Mouse (Mus musculus): ENCODE measurements at regions not wholly inside any gene's neighbourhood (a gene's known extent, or its start where the extent isn't known, plus 50 kb on each side); places are given as distances from the start of the nearest gene placed in this dataset.
"Not testable (repeated sequence)": the region's sequence is repeated elsewhere in the genome, so short reads cannot be mapped to it uniquely, and the experiment has no call there.

- no peak for DNase-seq (ENCODE audit: low spot score in 2 of 2)
- intact Hi-C loops (cut with DNase I), result no loop called here
Observed at GRCm38 (mm10) chr8:8985395-8985794, 295.1 kb upstream of the Arglu1 start.

- intact Hi-C loops (cut with DNase I), result no loop called here
- DNase-seq (ENCODE audit: low spot score in 2 of 2), result peak in 1 of 2 experiments; percentile 30
Observed at GRCm38 (mm10) chr8:8984829-8985251, 294.5 kb upstream of the Arglu1 start.

DNA sequence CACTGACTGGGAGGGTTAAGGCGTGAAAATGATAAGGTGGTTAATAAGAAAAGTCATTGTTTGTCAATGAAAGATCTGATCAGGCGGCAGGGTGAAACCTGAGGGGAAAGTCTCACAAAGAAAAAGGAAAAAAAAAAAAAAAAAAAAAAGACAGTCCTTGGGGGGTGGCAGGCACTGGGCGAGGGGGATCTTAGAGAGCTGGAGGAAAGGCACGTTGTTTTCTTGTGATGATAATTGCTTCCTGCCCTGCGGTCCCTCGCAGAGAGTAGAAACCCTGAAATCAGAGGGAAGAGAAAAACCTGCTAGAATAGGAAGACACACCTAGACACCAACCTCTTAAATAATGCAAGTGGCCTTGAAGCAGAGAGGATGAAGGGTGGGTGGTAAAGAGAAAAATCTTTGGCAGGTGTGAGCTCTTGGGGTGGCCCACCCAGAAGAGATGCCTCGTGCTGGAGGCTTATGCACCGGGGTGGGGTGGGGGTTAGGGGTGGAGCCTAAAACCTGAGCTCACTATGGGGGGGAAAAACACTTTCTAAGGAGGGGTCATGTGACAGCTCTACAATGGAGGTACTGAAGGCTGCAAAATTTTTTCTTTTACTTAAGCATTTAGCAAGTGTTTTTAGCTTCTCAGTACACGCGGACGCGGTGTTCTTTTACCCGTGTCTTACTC lies 294.0 kb upstream of the Arglu1 start:
- intact Hi-C loops (cut with DNase I), result no loop called here
- no peak for DNase-seq (ENCODE audit: low spot score in 2 of 2)

GRCm38 (mm10) chr8:8983133-8983661 lies 292.9 kb upstream of the Arglu1 start:
- intact Hi-C loops (cut with DNase I), result no loop called here
- no peak for DNase-seq (ENCODE audit: low spot score in 2 of 2)

DNA sequence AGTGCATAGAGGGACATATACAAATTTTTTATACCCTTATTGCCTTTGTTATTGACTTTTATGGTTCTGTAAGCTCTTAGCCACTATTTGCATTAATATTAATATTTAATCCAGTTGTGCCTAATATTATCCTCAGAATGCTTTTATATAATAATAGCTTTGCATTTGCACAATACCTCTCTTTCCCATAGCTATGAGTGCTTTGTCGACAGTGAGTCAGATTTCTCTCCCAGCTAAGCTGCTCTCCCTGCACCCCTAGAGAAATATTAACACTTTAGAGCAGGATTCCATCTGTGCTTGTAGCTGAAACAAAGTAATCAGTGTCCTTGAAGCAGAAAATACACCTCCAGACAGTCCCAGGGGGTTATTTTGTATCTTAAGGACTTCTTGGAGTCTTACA lies 288.6 kb upstream of the Arglu1 start:
- intact Hi-C loops (cut with DNase I), result no loop called here
- DNase-seq (ENCODE audit: low spot score in 2 of 2), result no peak

- no peak for DNase-seq (ENCODE audit: low spot score in 2 of 2)
- intact Hi-C loops (cut with DNase I), result no loop called here
Observed at GRCm38 (mm10) chr8:8973769-8974168, 283.4 kb upstream of the Arglu1 start.

GRCm38 (mm10) chr8:8973334-8973733 lies 283.0 kb upstream of the Arglu1 start:
- intact Hi-C loops (cut with DNase I), result no loop called here
- DNase-seq (ENCODE audit: low spot score in 2 of 2), result no peak

DNA sequence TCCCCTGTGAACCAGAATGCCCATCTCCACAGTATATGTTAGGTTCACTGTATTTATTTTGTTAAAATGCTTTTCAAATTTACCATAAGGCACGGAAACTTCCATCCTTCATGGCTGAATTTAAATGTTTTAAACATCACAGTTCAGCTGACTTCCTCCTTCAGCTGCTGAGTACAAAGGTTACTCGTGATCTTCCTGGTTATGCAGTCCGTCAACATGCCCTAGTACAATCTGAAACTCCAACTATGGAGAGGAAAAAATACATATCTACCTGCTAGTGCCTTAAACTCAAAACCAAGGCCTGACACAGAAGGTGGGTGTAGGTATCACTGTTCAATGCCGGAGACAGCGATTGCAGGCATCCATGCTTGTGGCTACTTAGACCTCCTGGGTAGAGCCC lies 280.5 kb upstream of the Arglu1 start:
- no peak for DNase-seq (ENCODE audit: low spot score in 2 of 2)
- intact Hi-C loops (cut with DNase I), result no loop called here

DNA sequence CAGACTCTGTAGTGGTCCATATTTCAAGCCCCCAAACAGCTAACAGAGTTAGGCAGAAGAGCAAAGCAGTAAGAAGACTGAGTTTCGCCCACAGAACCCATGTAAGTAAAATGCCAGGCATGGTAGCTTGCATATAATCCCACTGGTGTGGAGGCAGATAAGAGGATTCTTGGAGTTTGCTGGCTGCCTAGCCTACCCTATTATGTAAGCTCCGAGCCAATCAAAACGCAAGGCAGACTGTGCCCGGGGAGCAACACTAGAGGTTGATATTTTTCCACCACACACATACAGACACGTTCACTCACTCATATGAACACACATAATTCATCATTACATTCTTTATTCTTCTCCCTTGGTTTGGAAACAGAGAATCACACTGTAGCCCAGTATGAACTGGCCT lies 280.0 kb upstream of the Arglu1 start:
- intact Hi-C loops (cut with DNase I), result no loop called here
- DNase-seq (ENCODE audit: low spot score in 2 of 2), result no peak

- intact Hi-C loops (cut with DNase I), result no loop called here
- no peak for DNase-seq (ENCODE audit: low spot score in 2 of 2)
Observed at GRCm38 (mm10) chr8:8969112-8969950, 279.0 kb upstream of the Arglu1 start.

GRCm38 (mm10) chr8:8966658-8967048 lies 276.3 kb upstream of the Arglu1 start:
- no peak for DNase-seq (ENCODE audit: low spot score in 2 of 2)
- intact Hi-C loops (cut with DNase I), result no loop called here

- no peak for DNase-seq (ENCODE audit: low spot score in 2 of 2)
- intact Hi-C loops (cut with DNase I), result no loop called here
Observed at GRCm38 (mm10) chr8:8965983-8966657, 275.8 kb upstream of the Arglu1 start.

- intact Hi-C loops (cut with DNase I), result no loop called here
- DNase-seq (ENCODE audit: low spot score in 2 of 2), result no peak
Observed at GRCm38 (mm10) chr8:8960221-8960620, 269.9 kb upstream of the Arglu1 start.

DNA sequence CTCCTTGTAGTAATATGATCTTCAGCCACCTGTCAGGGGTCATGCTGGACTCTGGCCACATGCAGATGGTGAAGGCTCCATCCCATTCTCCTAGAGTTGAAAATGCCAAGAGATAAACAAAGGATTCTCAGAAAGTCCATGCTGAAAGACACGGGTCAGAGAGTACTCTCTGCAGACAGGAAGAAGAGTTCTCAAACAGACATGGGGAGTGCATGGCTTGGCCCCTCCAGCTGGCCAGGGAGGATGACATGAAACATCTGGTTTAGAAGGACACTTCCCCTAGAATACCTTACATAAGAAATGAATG lies 269.4 kb upstream of the Arglu1 start:
- intact Hi-C loops (cut with DNase I), result no loop called here
- DNase-seq (ENCODE audit: low spot score in 2 of 2), result no peak

GRCm38 (mm10) chr8:8959021-8959786 lies 268.9 kb upstream of the Arglu1 start:
- intact Hi-C loops (cut with DNase I), result no loop called here
- DNase-seq (ENCODE audit: low spot score in 2 of 2), result no peak

DNA sequence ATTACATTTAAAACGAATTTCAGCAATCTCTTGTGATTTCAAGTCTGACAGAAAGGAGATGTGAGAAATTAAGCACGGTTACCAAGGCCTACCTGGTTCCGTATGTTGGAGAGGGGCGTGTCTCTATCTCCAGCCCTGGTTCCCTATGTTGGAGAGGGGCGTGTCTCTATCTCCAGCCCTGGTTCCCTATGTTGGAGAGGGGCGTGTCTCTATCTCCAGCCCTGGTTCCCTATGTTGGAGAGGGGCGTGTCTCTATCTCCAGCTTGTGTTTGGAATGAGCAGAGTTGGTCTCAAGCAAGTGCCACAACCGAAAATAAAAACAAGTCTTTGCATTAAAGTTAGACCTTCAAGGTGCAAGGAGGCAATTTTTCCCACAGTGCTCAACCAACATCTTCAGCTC lies 267.8 kb upstream of the Arglu1 start:
- DNase-seq (ENCODE audit: low spot score in 2 of 2); intact Hi-C loops (cut with DNase I): not testable (repeated sequence)

GRCm38 (mm10) chr8:8952212-8952611 lies 261.9 kb upstream of the Arglu1 start:
- intact Hi-C loops (cut with DNase I), result no loop called here
- no peak for DNase-seq (ENCODE audit: low spot score in 2 of 2)

GRCm38 (mm10) chr8:8951186-8951585 lies 260.9 kb upstream of the Arglu1 start:
- DNase-seq (ENCODE audit: low spot score in 2 of 2), result no peak
- intact Hi-C loops (cut with DNase I), result no loop called here

GRCm38 (mm10) chr8:8947516-8948161 lies 257.3 kb upstream of the Arglu1 start:
- DNase-seq (ENCODE audit: low spot score in 2 of 2), result no peak
- intact Hi-C loops (cut with DNase I), result no loop called here
